Mouse (Mus musculus) embryonic facial prominence, embryonic 15.5 days (tissue): Measurements from ENCODE around the gene Piwil4. TPM values are rescaled to one million over a fixed set of nuclear protein-coding genes. Genes with fewer than 3 reads are reported as not detected.

Experiments
- ATAC-seq: fragments of 200-750 bp; cut with Nextera tagmentation; 2 replicates; pipeline ENCODE4 v1.8.0; 2017; ENCODE audit warnings: low read depth, moderate TSS enrichment; ENCODE audit not compliant: insufficient number of reproducible peaks, low FRiP score, low TSS enrichment
- H3K27ac ChIP-seq: fragments of 300-500 bp; sonication (generic); replicated peaks from 2 replicates; pipeline ENCODE4 v1.5.1; 2015; ENCODE audit warnings: mild to moderate bottlenecking, inconsistent platforms
- H3K27me3 ChIP-seq: fragments of 300-500 bp; sonication (generic); 2 replicates; pipeline ENCODE4 v1.6.1; 2015; ENCODE audit warnings: inconsistent platforms
- H3K36me3 ChIP-seq: fragments of 300-500 bp; sonication (generic); 2 replicates; pipeline ENCODE4 v1.6.1; 2015; ENCODE audit warnings: mild to moderate bottlenecking, inconsistent platforms
- H3K4me1 ChIP-seq: fragments of 300-500 bp; sonication (generic); 2 replicates; pipeline ENCODE4 v1.6.1; 2015; ENCODE audit warnings: inconsistent platforms
- H3K4me2 ChIP-seq: fragments of 300-500 bp; sonication (generic); replicated peaks from 2 replicates; pipeline ENCODE4 v1.6.1; 2015; ENCODE audit warnings: mild to moderate bottlenecking, inconsistent platforms
- H3K4me3 ChIP-seq: fragments of 300-500 bp; sonication (generic); replicated peaks from 2 replicates; pipeline ENCODE4 v1.5.1; 2015; ENCODE audit warnings: mild to moderate bottlenecking, inconsistent platforms
- H3K9ac ChIP-seq: fragments of 300-500 bp; sonication (generic); 2 replicates; pipeline ENCODE4 v1.6.1; 2015; ENCODE audit warnings: inconsistent platforms
- H3K9me3 ChIP-seq: fragments of 300-500 bp; sonication (generic); replicated peaks from 2 replicates; pipeline ENCODE4 v1.6.1; 2016; ENCODE audit warnings: inconsistent platforms
- WGBS: fragments of 180-500 bp; shearing (Covaris S2); methylation state at CpG from one replicate; pipeline ENCODE4 v1.1.7; 2015; 5-methylcytosine and 5-hydroxymethylcytosine counted together
- polyA plus RNA-seq: library from polyadenylated mRNA; unstranded; fragments of >200 nt; fragmentation: Nextera tagmentation; extraction: Ambion mirVana; gene quantifications from 2 replicates; pipeline ENCODE4 v1.2.1, GENCODE M21; 2015

Piwil4 gene
- polyA plus RNA-seq, 1 experiment from 2014 or later, result 0.11 TPM

DNA sequence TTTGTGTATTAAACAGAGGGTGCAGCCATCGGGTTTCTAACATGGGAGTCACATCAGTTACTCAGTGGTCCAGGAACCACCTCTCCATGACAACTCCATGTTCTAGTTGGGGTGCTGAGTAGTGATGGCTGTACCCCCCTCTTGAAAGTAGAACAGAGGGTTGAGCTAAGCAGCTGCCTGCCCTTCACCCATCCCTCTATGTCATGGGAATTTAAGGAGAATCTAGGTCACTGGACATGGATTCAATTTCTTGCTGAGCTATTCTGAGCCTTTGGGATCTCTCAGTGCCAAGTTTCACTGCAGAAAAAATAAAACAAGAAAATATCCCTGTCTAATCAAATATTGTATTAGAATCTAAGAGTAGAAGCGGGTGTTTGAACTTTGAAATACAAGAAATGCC is 76.9 kb downstream of the Piwil4 start:
- H3K36me3 ChIP-seq, result no peaks in the 10 kb centered on the region
- no peak for ATAC-seq
- no peak overlapping the region for H3K9ac ChIP-seq
- H3K4me3 ChIP-seq, result no peak overlapping the region
- no peaks in the 10 kb centered on the region for H3K27me3 ChIP-seq
- 0 out of 2 replicates have a peak, but pooled peaks cover 4% of the 10 kb centered on the region for H3K4me1 ChIP-seq
- H3K9me3 ChIP-seq, result no peaks in the 10 kb centered on the region
- H3K4me2 ChIP-seq, result no peak overlapping the region
- peak overlapping the region; percentile 90 for H3K27ac ChIP-seq
- WGBS, result 89% methylated on average over 2 of the region's 2 CpGs

DNA sequence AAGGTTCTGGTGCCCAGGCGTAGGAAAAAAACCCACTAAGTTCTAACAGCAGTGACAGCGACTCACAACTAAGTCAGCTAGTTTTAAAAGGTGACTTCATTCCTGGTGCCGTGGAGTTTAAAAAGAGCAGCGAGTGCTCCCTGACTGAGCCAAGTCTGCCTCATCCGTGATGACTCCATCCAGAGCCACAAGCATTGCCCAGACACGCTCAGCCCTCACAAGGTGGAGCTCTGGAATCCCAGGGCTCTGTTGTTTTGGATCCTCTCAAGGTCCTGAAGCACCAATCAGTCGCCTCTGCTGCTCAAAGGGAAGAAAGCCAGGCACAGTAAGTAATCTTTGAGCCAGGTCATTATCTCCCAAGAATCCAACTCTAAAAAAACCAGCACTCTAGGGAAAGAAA is 77.7 kb downstream of the Piwil4 start:
- Histone ChIP-seq H3K9me3 (no peaks in the 10 kb centered on the region), H3K4me2 (peak overlapping the region; percentile 29; the same call in 1 of the 2 replicates), H3K27me3 (no peaks in the 10 kb centered on the region), H3K4me1 (0 out of 2 replicates have a peak, but pooled peaks cover 4% of the 10 kb centered on the region), H3K27ac (peak overlapping the region; percentile 90), H3K36me3 (no peaks in the 10 kb centered on the region), H3K4me3 (peak overlapping the region; percentile 25), H3K9ac (no peak overlapping the region)
- ATAC-seq, result peak; percentile 63; the same call in 1 of the 2 replicates
- WGBS, result 61% methylated on average over 7 of the region's 7 CpGs

DNA sequence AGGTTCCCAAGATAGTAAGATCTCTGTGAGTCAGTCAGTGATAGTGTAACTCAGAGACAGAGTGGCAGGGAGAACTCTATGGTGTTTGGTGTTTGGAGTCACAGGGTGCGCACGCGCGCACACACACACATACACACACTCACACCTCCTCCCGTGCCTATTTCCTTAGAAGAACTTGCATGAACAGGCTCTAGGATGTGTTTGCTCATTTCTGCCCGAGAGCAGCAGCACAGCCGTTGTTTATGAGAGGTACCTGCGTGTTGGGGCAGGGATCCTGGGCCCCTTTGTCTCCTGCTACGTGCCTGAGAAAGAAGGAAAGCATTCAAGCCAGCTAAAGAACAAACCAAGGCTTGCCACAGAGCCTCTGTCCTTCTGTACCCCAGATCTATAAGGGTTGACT is 78.4 kb downstream of the Piwil4 start:
- 73% methylated on average over 9 of the region's 9 CpGs for WGBS
- Histone ChIP-seq H3K4me2 (peak overlapping the region; percentile 29; the same call in 1 of the 2 replicates), H3K36me3 (no peaks in the 10 kb centered on the region), H3K9ac (no peak overlapping the region), H3K27me3 (no peaks in the 10 kb centered on the region), H3K9me3 (no peaks in the 10 kb centered on the region), H3K4me1 (0 out of 2 replicates have a peak, but pooled peaks cover 4% of the 10 kb centered on the region), H3K27ac (peak overlapping the region; percentile 90), H3K4me3 (peak overlapping the region; percentile 25)
- no peak for ATAC-seq

DNA sequence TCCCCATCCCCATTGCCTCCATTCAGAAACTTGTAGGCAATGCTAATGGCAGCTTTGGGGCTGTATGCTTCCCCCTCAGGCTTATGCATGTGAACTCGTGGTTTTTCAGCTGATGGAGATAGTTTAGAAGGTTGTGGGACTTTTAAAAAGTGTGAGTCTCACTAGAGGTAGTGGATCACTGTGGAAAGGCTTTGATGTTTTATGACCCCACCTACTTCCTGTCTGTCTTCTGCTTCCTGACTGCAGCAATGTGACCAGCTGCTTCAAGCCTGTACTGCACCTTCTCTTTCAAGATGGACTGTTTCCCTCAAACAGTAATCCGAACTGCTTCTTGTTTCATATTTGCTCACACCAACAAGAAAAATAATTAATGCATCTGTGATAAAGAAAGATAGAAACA is 82.6 kb downstream of the Piwil4 start:
- ATAC-seq, result no peak
- Histone ChIP-seq H3K4me2 (no peak overlapping the region), H3K27me3 (no peaks in the 10 kb centered on the region), H3K4me3 (no peak overlapping the region), H3K27ac (no peak overlapping the region), H3K36me3 (no peaks in the 10 kb centered on the region), H3K9me3 (no peaks in the 10 kb centered on the region), H3K9ac (no peak overlapping the region), H3K4me1 (no peaks in the 10 kb centered on the region)
- WGBS, result 61% methylated on average over 2 of the region's 2 CpGs

DNA sequence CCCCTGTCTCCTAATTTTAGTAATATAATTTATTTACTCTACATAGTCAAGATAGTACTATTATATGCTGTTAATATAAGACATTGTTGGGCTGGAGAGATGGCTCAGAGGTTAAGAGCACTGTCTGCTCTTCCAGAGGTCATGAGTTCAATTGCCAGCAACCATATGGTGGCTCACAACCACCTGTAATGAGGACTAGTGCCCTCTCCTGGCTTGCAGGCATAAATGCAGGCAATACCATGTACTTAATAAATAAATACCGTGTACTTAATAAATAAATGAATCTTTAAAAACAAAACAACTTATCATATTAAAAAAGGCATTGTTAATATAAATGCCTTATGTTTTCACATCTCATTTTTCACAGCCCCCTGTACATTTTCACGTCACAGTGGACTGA is 86.5 kb downstream of the Piwil4 start:
- H3K4me1 ChIP-seq, result no peaks in the 10 kb centered on the region
- no peak for ATAC-seq
- H3K36me3 ChIP-seq, result no peaks in the 10 kb centered on the region
- H3K9ac ChIP-seq, result no peak overlapping the region
- no peak overlapping the region for H3K27ac ChIP-seq
- WGBS, result 76% methylated on average over 2 of the region's 2 CpGs
- H3K4me3 ChIP-seq, result no peak overlapping the region
- no peak overlapping the region for H3K4me2 ChIP-seq
- no peaks in the 10 kb centered on the region for H3K27me3 ChIP-seq
- H3K9me3 ChIP-seq, result no peaks in the 10 kb centered on the region

DNA sequence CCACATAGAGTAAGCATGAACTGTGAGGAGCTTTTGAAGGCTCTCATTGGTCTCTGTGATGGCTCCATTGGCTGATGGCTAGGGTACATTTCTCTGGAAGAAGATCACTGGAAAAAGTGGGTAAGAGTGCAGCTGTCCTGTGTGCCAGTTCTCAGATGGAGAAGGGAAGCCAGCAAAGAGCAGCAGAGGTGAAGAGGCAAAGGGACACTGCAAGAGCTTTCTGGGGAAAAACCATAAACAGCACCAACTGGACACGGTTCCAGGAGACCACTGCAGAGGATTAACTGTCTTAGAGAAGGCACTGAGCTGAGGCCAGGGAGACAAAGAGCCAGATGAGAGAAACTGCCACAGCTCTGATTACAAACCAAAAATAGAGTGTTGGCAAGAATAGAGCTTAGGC is 87.8 kb downstream of the Piwil4 start:
- H3K4me3 ChIP-seq, result no peak overlapping the region
- H3K36me3 ChIP-seq, result no peaks in the 10 kb centered on the region
- H3K27ac ChIP-seq, result no peak overlapping the region
- 50% methylated on average over 1 of the region's 1 CpGs for WGBS
- no peaks in the 10 kb centered on the region for H3K9me3 ChIP-seq
- no peaks in the 10 kb centered on the region for H3K4me1 ChIP-seq
- no peak overlapping the region for H3K9ac ChIP-seq
- no peak overlapping the region for H3K4me2 ChIP-seq
- no peak for ATAC-seq
- no peaks in the 10 kb centered on the region for H3K27me3 ChIP-seq

DNA sequence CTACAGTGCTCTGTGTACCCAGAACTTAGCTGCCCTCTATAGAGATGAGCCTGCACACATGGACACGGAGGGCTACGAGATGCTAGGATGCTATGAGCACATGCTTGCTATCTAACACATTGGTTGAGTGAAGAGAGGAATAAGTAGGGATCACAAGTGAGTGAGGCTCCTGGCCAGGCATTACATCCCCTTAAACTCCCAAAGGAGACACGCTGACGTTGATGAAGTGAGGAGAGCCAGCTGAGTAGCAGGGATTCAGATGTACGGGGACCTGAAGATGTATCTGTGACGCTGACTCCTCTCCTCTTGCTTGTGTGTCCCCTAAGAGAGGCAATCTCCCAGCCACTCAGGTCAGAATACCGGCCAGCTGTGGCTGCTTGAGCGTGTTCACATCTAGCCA is 92.7 kb downstream of the Piwil4 start:
- H3K27me3 ChIP-seq, result no peaks in the 10 kb centered on the region
- H3K27ac ChIP-seq, result no peak overlapping the region
- no peaks in the 10 kb centered on the region for H3K9me3 ChIP-seq
- ATAC-seq, result no peak
- H3K4me2 ChIP-seq, result no peak overlapping the region
- no peak overlapping the region for H3K4me3 ChIP-seq
- H3K4me1 ChIP-seq, result peaks cover 8% of the 10 kb centered on the region
- no peak overlapping the region for H3K9ac ChIP-seq
- H3K36me3 ChIP-seq, result no peaks in the 10 kb centered on the region
- WGBS, result 81% methylated on average over 8 of the region's 8 CpGs

DNA sequence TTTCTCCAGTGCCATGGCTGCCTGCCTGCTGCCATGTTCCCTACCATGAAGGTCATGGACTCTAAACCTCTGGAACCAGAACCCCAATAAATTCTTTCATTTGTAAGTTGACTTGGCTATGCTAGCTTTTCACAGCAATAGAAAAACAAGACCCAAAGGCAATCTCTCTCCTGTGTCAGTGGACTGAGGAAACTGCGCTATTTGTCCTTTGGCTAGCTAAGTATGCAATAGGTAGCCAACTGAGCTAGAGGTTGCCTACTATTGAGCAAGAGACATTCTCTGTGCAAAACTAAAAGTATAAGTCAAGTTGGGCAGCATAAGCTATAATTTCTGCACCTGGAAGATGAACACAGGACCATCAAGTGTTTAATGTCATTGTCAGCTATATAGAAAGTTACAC is 93.9 kb downstream of the Piwil4 start:
- Histone ChIP-seq H3K4me1 (peaks cover 20% of the 10 kb centered on the region), H3K36me3 (no peaks in the 10 kb centered on the region), H3K9ac (no peak overlapping the region), H3K4me3 (no peak overlapping the region), H3K27me3 (no peaks in the 10 kb centered on the region), H3K27ac (no peak overlapping the region), H3K4me2 (no peak overlapping the region), H3K9me3 (no peaks in the 10 kb centered on the region)
- ATAC-seq, result no peak
- WGBS, result 97% methylated on average over 1 of the region's 1 CpGs

Other genes with a start within 250 kb of the Piwil4 start
- gene Kdm4d, start 240.3 kb downstream of the Piwil4 start, polyA plus RNA-seq, result 0.55 and 0.85 TPM in 2 replicates
- 144 and 152 TPM in 2 replicates for gene Cwc15, start 240.1 kb downstream of the Piwil4 start, polyA plus RNA-seq
- 34.2 and 38.9 TPM in 2 replicates for gene Amotl1, start 95.7 kb downstream of the Piwil4 start, polyA plus RNA-seq
- gene Fut4, start 11.7 kb upstream of the Piwil4 start, polyA plus RNA-seq, result 2.1 and 2.4 TPM in 2 replicates
- 9.0 and 18.5 TPM in 2 replicates for gene 1700012B09Rik, start 30.3 kb upstream of the Piwil4 start, polyA plus RNA-seq
- 21.5 and 22.4 TPM in 2 replicates for gene Mre11a, start 43.9 kb upstream of the Piwil4 start, polyA plus RNA-seq
- gene Ankrd49, start 44.1 kb upstream of the Piwil4 start, polyA plus RNA-seq, result 40.6 and 42.8 TPM in 2 replicates
- gene Gpr83, start 119.5 kb upstream of the Piwil4 start, polyA plus RNA-seq, result 1.4 and 3.5 TPM in 2 replicates
- 0.37 and 0.47 TPM in 2 replicates for gene Izumo1r, start 163.2 kb upstream of the Piwil4 start, polyA plus RNA-seq